Mouse (Mus musculus): ENCODE measurements around the gene Ptprr. TPM values are rescaled to one million over a fixed set of nuclear protein-coding genes. Genes with fewer than 3 reads are reported as not detected.

The Ptprr gene
- polyA plus RNA-seq, 1 experiment: 1.6 TPM

GRCm38 (mm10) chr10:116183258-116183657 lies 165.2 kb downstream of the Ptprr start:
- no peak for TF ChIP-seq CTCF (IDR thresholded peaks at IDR 0.05; ENCODE audit: control insufficient read depth, insufficient read depth, low read length)
- no peak for TF ChIP-seq POLR2A (IDR thresholded peaks at IDR 0.05; ENCODE audit: borderline replicate concordance, control insufficient read depth, low read depth, low read length)
- no peak overlapping the region for H3K27ac ChIP-seq (ENCODE audit: control insufficient read depth, insufficient read depth, low read depth, low read length, poor library complexity)
- 62% methylated on average over 3 of the region's 3 CpGs for WGBS
- no peaks in the 10 kb centered on the region; the same call in 1 of the 2 replicates for H3K4me1 ChIP-seq (ENCODE audit: control insufficient read depth, insufficient read depth, low read length)
- no peak overlapping the region for H3K4me3 ChIP-seq (replicated peaks; ENCODE audit: control insufficient read depth, low read depth, low read length)

GRCm38 (mm10) chr10:116191724-116192123 lies 173.7 kb downstream of the Ptprr start:
- no peak for TF ChIP-seq POLR2A (IDR thresholded peaks at IDR 0.05; ENCODE audit: borderline replicate concordance, control insufficient read depth, low read depth, low read length)
- no peak for TF ChIP-seq CTCF (IDR thresholded peaks at IDR 0.05; ENCODE audit: control insufficient read depth, insufficient read depth, low read length)
- H3K4me1 ChIP-seq (ENCODE audit: control insufficient read depth, insufficient read depth, low read length): no peaks in the 10 kb centered on the region; the same call in 1 of the 2 replicates
- no peak overlapping the region for H3K27ac ChIP-seq (ENCODE audit: control insufficient read depth, insufficient read depth, low read depth, low read length, poor library complexity)
- WGBS: 20% methylated on average over 2 of the region's 2 CpGs
- H3K4me3 ChIP-seq (replicated peaks; ENCODE audit: control insufficient read depth, low read depth, low read length): no peak overlapping the region

- Histone ChIP-seq H3K4me3 (replicated peaks; ENCODE audit: control insufficient read depth, low read depth, low read length) (no peak overlapping the region), H3K4me1 (ENCODE audit: control insufficient read depth, insufficient read depth, low read length) (no peaks in the 10 kb centered on the region; the same call in 1 of the 2 replicates), H3K27ac (ENCODE audit: control insufficient read depth, insufficient read depth, low read depth, low read length, poor library complexity) (no peak overlapping the region)
- 76% methylated on average over 8 of the region's 8 CpGs for WGBS
- TF ChIP-seq CTCF (IDR thresholded peaks at IDR 0.05; ENCODE audit: control insufficient read depth, insufficient read depth, low read length): no peak
- TF ChIP-seq POLR2A (IDR thresholded peaks at IDR 0.05; ENCODE audit: borderline replicate concordance, control insufficient read depth, low read depth, low read length): no peak
Measured at GRCm38 (mm10) chr10:116192293-116192692, 174.3 kb downstream of the Ptprr start.

GRCm38 (mm10) chr10:116194409-116194808 lies 176.4 kb downstream of the Ptprr start:
- TF ChIP-seq POLR2A (IDR thresholded peaks at IDR 0.05; ENCODE audit: borderline replicate concordance, control insufficient read depth, low read depth, low read length) (no peak), CTCF (IDR thresholded peaks at IDR 0.05; ENCODE audit: control insufficient read depth, insufficient read depth, low read length) (no peak)
- Histone ChIP-seq H3K4me1 (ENCODE audit: control insufficient read depth, insufficient read depth, low read length) (no peaks in the 10 kb centered on the region; the same call in 1 of the 2 replicates), H3K27ac (ENCODE audit: control insufficient read depth, insufficient read depth, low read depth, low read length, poor library complexity) (no peak overlapping the region), H3K4me3 (replicated peaks; ENCODE audit: control insufficient read depth, low read depth, low read length) (no peak overlapping the region)
- WGBS: 74% methylated on average over 8 of the region's 8 CpGs

GRCm38 (mm10) chr10:116196596-116197415 lies 178.8 kb downstream of the Ptprr start:
- 27% methylated on average over 14 of the region's 14 CpGs for WGBS
- Histone ChIP-seq H3K27ac (ENCODE audit: control insufficient read depth, insufficient read depth, low read depth, low read length, poor library complexity) (no peak overlapping the region), H3K4me3 (replicated peaks; ENCODE audit: control insufficient read depth, low read depth, low read length) (no peak overlapping the region), H3K4me1 (ENCODE audit: control insufficient read depth, insufficient read depth, low read length) (no peaks in the 10 kb centered on the region; the same call in 1 of the 2 replicates)
- TF ChIP-seq POLR2A (IDR thresholded peaks at IDR 0.05; ENCODE audit: borderline replicate concordance, control insufficient read depth, low read depth, low read length) (no peak), CTCF (IDR thresholded peaks at IDR 0.05; ENCODE audit: control insufficient read depth, insufficient read depth, low read length) (no peak)

GRCm38 (mm10) chr10:116197416-116197939 lies 179.5 kb downstream of the Ptprr start:
- TF ChIP-seq POLR2A (IDR thresholded peaks at IDR 0.05; ENCODE audit: borderline replicate concordance, control insufficient read depth, low read depth, low read length) (no peak), CTCF (IDR thresholded peaks at IDR 0.05; ENCODE audit: control insufficient read depth, insufficient read depth, low read length) (0 out of 2 replicates have a peak, but pooled peaks have one; percentile 15)
- WGBS: 15% methylated on average over 4 of the region's 4 CpGs
- H3K4me1 ChIP-seq (ENCODE audit: control insufficient read depth, insufficient read depth, low read length): no peaks in the 10 kb centered on the region; the same call in 1 of the 2 replicates
- no peak overlapping the region for H3K4me3 ChIP-seq (replicated peaks; ENCODE audit: control insufficient read depth, low read depth, low read length)
- H3K27ac ChIP-seq (ENCODE audit: control insufficient read depth, insufficient read depth, low read depth, low read length, poor library complexity): no peak overlapping the region

GRCm38 (mm10) chr10:116199035-116199434 lies 181.0 kb downstream of the Ptprr start:
- TF ChIP-seq POLR2A (IDR thresholded peaks at IDR 0.05; ENCODE audit: borderline replicate concordance, control insufficient read depth, low read depth, low read length): no peak
- TF ChIP-seq CTCF (IDR thresholded peaks at IDR 0.05; ENCODE audit: control insufficient read depth, insufficient read depth, low read length): peak; percentile 26; the same call in 1 of the 2 replicates
- no peaks in the 10 kb centered on the region; the same call in 1 of the 2 replicates for H3K4me1 ChIP-seq (ENCODE audit: control insufficient read depth, insufficient read depth, low read length)
- no peak overlapping the region for H3K4me3 ChIP-seq (replicated peaks; ENCODE audit: control insufficient read depth, low read depth, low read length)
- WGBS: 23% methylated on average over 5 of the region's 5 CpGs
- no peak overlapping the region for H3K27ac ChIP-seq (ENCODE audit: control insufficient read depth, insufficient read depth, low read depth, low read length, poor library complexity)

- no peaks in the 10 kb centered on the region for H3K4me1 ChIP-seq (ENCODE audit: control insufficient read depth, insufficient read depth, low read length)
- no peak overlapping the region for H3K4me3 ChIP-seq (replicated peaks; ENCODE audit: control insufficient read depth, low read depth, low read length)
- no peak for TF ChIP-seq POLR2A (IDR thresholded peaks at IDR 0.05; ENCODE audit: borderline replicate concordance, control insufficient read depth, low read depth, low read length)
- WGBS: 85% methylated on average over 8 of the region's 8 CpGs
- H3K27ac ChIP-seq (ENCODE audit: control insufficient read depth, insufficient read depth, low read depth, low read length, poor library complexity): no peak overlapping the region
Measured at GRCm38 (mm10) chr10:116201542-116201941, 183.5 kb downstream of the Ptprr start.
